Mouse (Mus musculus): ENCODE measurements around the gene Tmem30a.

GRCm38 (mm10) chr9:79784934-79785793, 8.1 kb downstream of the Tmem30a start:
- TF ChIP-seq CTCF (IDR thresholded peaks at IDR 0.05; ENCODE audit: low read depth, low read length) (no peak), GATA1 (IDR thresholded peaks at IDR 0.05; ENCODE audit: borderline replicate concordance, low read length) (no peak), POLR2AphosphoS5 (IDR thresholded peaks at IDR 0.05; ENCODE audit: insufficient replicate concordance, low read depth, low read length) (no peak)

Measured in G1E (cell line).